Mouse (Mus musculus) left cerebral cortex, adult 8-10 months (tissue): ENCODE measurements around the gene Tulp4. TPM values are rescaled to one million over a fixed set of nuclear protein-coding genes. Genes with fewer than 3 reads are reported as not detected.
"Not testable (repeated sequence)": the region's sequence is repeated elsewhere in the genome, so short reads cannot be mapped to it uniquely, and the experiment has no call there.

Experiments used
- DNase-seq, 2 experiments: peaks; one replicate each; pipeline ENCODE4 v3.0.0; 2022; ENCODE audit warnings: low spot score in 2 of 2
- microRNA-seq, 2 experiments: library from miRNA; unstranded; fragments of <30 nt; microRNA quantifications; one replicate each; pipeline ENCODE4 v1.2.0; 2022
- total RNA-seq, 4 experiments: library from RNA; stranded (reverse); gene quantifications; 2 replicates each; pipeline ENCODE4 v1.2.4; 2022

The Tulp4 gene
- total RNA-seq, 4 experiments from 2014 or later = 363 to 430 (median 399) TPM

DNA sequence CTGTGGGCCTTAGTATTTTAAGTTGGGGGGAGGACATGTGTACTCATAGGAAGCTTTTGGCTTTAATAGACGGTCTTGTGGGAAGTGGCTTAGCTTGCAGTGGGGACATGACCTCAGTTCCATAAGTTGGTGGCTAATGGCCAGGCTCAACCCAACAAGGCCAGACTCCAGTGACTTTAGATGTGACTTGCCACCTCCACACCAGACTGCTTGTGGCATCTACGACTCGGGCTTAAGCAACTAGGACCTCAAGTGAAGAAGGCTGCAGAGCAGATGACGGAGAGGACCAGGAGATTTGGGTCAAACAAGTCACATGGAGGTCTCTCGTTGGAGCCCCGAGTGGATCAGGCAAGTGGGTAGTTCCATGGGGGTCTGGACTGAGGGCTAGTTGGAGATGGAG is 168.5 kb downstream of the Tulp4 start:
- DNase-seq = not testable (repeated sequence)

DNA sequence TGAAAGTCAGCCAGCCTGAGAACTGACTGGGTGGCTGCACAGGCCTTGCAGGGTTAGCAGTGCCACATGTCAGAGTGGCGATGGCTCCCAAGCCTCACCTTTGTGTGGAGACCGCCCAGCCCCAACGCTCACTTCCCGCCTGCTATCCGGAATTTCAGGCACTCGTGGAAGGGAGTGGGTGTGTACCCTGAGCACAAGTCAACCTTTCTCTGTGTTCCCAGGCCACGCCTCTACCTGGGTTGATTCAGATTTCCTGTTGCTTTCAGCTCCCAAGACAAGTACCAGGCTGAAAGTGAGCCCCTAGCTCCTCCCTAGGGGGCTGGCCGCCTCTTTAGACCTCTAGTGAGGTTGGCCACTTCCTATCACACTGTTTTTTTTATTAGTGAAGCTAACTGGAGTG is 173.0 kb downstream of the Tulp4 start:
- not testable (repeated sequence) for DNase-seq

DNA sequence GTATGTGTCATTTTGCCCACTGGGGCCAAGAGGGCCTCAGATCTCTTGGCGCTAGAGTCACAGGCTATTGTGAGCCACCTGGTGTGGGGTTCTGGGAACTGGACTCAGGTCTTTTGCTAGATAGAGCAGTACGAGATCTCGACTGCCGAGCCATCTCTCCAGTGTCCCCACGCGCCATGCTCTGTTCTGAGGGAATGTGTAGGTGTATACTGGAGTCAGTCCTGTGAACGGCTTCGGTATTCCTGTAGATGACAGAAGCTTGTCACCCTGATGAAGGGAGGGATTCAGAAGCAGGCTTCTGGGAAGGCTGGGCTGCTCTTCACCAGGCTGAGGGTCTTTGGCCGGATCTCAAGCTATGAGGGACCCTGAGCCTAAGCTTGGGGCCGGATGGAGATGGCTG is 173.5 kb downstream of the Tulp4 start:
- not testable (repeated sequence) for DNase-seq

DNA sequence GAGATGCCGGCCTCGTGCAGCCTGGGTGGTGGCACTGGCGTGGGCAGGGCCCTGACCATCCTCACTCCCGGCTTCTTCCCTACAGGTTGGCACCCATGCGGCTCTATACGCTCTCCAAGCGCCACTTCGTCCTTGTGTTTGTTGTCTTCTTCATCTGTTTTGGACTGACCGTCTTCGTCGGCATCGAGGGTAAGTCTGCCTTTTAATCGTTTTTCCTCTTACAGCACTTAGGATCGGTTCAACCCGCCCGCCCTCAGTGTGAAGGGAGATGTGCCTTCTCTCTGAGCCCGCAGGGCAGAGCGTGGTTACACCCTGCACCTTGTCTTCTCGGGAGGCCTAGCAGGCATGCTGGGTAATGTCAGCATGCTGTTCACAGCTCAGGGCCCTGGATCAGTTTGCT is 174.3 kb downstream of the Tulp4 start:
- DNase-seq = not testable (repeated sequence)

DNA sequence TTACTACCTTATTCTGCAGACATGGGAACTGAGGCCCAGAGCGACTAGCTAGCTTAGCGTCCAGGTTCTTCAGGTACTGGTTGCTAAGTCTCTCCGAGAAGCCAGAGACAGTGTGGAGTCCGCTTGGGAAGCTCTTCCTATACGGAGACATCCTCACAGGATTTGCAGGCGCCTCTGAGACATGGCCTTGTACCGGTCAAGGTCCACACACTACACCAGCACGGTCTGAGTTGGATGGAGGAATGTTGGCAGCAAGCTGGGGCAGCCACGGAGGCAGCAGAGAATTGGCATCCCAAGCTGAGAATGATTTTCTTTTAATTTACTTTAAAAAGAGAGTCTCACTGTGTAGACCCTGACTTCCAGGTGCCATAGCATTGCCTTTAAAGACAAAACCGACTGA is 176.9 kb downstream of the Tulp4 start:
- DNase-seq = not testable (repeated sequence)

DNA sequence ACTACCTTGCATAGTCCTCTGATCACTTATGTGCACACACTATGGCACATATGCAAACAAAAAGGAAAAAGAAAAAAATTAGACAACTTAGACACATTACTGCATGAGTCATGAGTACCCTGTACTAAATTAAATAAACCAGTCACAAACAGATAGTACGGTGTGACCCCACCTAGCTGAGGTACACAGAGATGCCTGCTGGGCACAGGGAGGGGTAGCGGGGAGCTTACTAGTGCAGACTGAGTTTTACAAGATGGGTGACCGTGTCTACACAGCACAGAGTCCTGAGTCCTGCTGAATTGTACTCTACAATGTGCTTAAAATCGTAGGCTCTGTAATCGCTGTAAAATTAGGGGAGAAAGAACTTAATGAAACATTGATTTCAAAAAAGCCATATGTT is 179.9 kb downstream of the Tulp4 start:
- DNase-seq = not testable (repeated sequence)

DNA sequence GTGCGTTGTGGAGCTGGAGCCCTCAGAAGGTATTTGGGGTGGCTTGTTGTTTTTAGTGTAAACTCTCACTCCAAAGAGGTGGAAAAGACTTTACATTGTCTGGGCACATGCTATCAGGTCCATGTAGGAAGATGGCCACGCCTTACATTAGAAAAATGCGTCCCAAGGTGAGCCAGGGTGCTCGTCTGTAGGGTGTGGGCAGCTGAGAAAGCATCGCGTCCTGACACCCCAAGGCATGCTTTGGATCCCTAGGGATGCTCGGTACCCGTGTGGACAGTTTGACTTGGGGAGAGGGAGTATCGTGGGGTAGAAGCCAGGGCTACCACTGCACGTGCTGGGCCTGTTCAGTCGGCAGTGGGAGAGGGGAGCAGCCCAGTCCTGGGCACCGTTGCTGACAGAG is 182.8 kb downstream of the Tulp4 start:
- DNase-seq = peak in 1 of 2 experiments; percentile 11

DNA sequence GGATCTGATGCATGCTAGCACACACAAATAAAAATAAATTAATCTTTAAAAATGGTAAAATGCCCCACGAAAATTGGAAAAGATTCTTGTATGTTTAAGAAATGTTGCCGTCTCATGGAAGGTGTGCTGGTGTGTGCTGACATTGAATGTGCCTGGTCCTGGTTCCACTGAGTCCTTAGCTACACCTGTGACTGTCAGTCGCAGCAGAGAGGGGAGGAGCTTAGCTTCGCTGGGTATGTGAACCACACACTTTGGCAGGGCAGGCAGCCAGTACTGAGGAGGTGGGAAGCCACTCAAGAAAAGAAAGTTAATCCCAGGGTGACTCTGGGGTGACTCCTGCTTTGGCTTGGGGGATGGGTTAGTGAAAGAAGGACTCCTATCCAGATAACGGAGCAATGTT is 187.6 kb downstream of the Tulp4 start:
- not testable (repeated sequence) for DNase-seq

DNA sequence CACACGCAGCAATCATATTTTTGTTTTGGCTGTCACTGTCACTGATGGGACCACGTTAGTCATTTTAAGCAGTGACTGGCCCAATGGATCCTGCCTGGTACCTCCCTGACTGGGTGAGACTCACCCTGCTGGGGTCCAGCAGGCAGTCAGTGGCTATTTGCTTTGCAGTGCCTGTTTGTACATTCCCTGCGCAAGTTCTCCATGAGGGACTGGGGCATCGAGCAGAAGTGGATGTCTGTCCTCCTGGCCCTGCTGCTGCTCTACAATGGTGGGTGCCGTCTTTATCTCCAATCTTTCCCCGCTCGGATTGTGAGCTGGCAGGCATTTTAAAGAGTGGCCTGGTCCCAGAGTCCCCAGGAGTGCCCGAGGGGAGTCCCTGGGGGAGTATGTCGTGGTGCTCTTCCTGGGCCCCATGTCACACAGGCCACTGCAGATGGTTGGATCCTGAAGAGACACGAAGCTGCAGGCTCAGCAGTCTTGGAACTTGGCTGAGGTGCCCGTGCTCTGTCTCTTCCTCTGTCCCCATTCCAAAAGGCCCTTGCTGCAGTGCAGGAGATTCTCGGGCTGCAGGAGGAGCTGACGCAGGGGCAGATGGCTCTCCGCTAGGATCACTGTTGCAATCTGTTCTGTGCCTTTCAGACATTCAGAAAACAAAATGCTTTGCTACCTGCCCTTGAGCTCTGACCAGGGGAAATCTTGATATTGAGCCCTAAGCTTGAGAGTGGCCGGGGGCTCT is 191.0 kb downstream of the Tulp4 start:
- not testable (repeated sequence) for DNase-seq

DNA sequence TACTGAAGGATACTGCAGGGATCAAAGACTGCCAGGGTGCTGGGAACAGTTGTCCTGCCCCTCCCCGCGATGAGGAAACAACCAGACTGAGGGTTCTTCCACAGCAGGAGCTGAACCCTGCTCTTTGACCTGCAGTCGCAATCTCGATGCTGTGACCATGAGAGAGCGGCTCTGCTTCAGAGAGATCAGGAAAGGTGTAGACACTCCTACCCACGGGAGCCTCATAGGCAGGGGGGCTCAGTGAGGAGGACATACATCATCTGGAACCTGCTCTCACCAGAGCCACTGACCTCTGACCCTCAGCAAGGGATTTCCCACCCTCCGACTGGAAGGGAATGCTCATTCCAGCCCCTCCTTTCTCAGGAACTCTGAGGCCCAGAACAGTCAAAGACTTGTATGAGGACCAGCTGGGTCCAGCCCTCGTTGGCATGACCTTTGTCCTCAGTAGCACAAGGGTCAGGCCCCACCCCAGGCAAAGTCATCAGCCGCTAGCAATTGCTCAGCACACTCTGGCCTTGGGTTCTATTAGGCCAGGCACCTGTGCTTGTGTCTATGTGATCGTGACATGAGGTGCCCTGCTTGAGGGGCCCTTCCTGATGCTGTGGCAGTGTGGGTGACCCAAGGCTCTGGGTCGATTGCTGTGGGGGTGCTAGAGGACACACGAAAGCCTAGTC is 194.1 kb downstream of the Tulp4 start:
- DNase-seq = not testable (repeated sequence)

Small RNA genes lying within 50 kb of the gene (microRNA-seq; reads per million reads assigned to microRNA genes)
- 0 reads per million in 2 experiments for gene Gm22774

Other genes starting within 250 kb of the Tulp4 start
- gene Synj2, start 165.2 kb upstream of the Tulp4 start, total RNA-seq = 10 to 100 TPM; 71.7 to 93.5 (median 80.3) TPM
- 10 to 100 TPM; 12.8 to 16.4 (median 14.4) TPM for gene Serac1, start 26.7 kb upstream of the Tulp4 start, total RNA-seq
- gene Gtf2h5, start 26.7 kb upstream of the Tulp4 start, total RNA-seq = 100 to 1,000 TPM in 3 of 4 experiments, 10 to 100 TPM in 1; 92.8 to 108 (median 103) TPM
- gene Tmem181a, start 150.4 kb downstream of the Tulp4 start, total RNA-seq = 10 to 100 TPM; 54.5 to 65.5 (median 55.5) TPM
- gene Dynlt1a, start 211.1 kb downstream of the Tulp4 start, total RNA-seq = 10 to 100 TPM; 11.3 to 13.8 (median 12.6) TPM